Mouse (Mus musculus) embryonic facial prominence, embryonic 14.5 days (tissue): Measurements from ENCODE around the gene Slc16a14. TPM values are rescaled to one million over a fixed set of nuclear protein-coding genes. Genes with fewer than 3 reads are reported as not detected.
"Not testable (repeated sequence)": the region's sequence is repeated elsewhere in the genome, so short reads cannot be mapped to it uniquely, and the experiment has no call there.

Source experiments
- ATAC-seq: fragments of 200-750 bp; cut with Nextera tagmentation; 2 replicates; pipeline ENCODE4 v1.8.0; 2017; ENCODE audit warnings: low read depth, moderate number of reproducible peaks, moderate TSS enrichment
- DNase-seq: peaks from one replicate; pipeline ENCODE4 v3.0.0-alpha.2; 2015; ENCODE audit warnings: low spot score
- H3K27ac ChIP-seq: fragments of 300-500 bp; sonication (generic); replicated peaks from 2 replicates; pipeline ENCODE4 v1.5.1; 2014; ENCODE audit warnings: low read depth, mild to moderate bottlenecking, low read length, moderate library complexity
- H3K27me3 ChIP-seq: fragments of 300-500 bp; sonication (generic); replicated peaks from 2 replicates; pipeline ENCODE4 v1.6.1; 2014; ENCODE audit warnings: low read length; ENCODE audit not compliant: control insufficient read depth, insufficient read depth
- H3K36me3 ChIP-seq: fragments of 300-500 bp; sonication (generic); 2 replicates; pipeline ENCODE4 v1.6.1; 2014; ENCODE audit warnings: low read length, mixed read lengths; ENCODE audit not compliant: control insufficient read depth, insufficient read depth
- H3K4me1 ChIP-seq: fragments of 300-500 bp; sonication (generic); 2 replicates; pipeline ENCODE4 v1.6.1; 2014; ENCODE audit warnings: antibody characterized with exemption, low read length; ENCODE audit not compliant: control insufficient read depth, insufficient read depth
- H3K4me2 ChIP-seq: fragments of 300-500 bp; sonication (generic); 2 replicates; pipeline ENCODE4 v1.6.1; 2014; ENCODE audit warnings: low read depth, mild to moderate bottlenecking, low read length, moderate library complexity, mixed read lengths
- H3K4me3 ChIP-seq: fragments of 300-500 bp; sonication (generic); 2 replicates; pipeline ENCODE4 v1.5.1; 2014; ENCODE audit warnings: low read depth, mild to moderate bottlenecking, low read length
- H3K9ac ChIP-seq: fragments of 300-500 bp; sonication (generic); 2 replicates; pipeline ENCODE4 v1.6.1; 2014; ENCODE audit warnings: low read depth, mild to moderate bottlenecking, low read length, moderate library complexity, mixed read lengths
- H3K9me3 ChIP-seq: fragments of 300-500 bp; sonication (generic); 2 replicates; pipeline ENCODE4 v1.6.1; 2016; ENCODE audit warnings: low read length; ENCODE audit not compliant: control insufficient read depth
- WGBS: fragments of 180-500 bp; shearing (Covaris S2); extraction: QIAGEN DNeasy Blood & Tissue Kit; methylation state at CpG from one replicate; pipeline ENCODE4 v1.1.7; 2014; 5-methylcytosine and 5-hydroxymethylcytosine counted together
- polyA plus RNA-seq: library from polyadenylated mRNA; unstranded; fragments of >200 nt; fragmentation: Nextera tagmentation; extraction: Ambion mirVana; gene quantifications from 2 replicates; pipeline ENCODE4 v1.2.1, GENCODE M21; 2014

Gene Slc16a14
- 0.38 and 0.45 TPM in 2 replicates for polyA plus RNA-seq

DNA sequence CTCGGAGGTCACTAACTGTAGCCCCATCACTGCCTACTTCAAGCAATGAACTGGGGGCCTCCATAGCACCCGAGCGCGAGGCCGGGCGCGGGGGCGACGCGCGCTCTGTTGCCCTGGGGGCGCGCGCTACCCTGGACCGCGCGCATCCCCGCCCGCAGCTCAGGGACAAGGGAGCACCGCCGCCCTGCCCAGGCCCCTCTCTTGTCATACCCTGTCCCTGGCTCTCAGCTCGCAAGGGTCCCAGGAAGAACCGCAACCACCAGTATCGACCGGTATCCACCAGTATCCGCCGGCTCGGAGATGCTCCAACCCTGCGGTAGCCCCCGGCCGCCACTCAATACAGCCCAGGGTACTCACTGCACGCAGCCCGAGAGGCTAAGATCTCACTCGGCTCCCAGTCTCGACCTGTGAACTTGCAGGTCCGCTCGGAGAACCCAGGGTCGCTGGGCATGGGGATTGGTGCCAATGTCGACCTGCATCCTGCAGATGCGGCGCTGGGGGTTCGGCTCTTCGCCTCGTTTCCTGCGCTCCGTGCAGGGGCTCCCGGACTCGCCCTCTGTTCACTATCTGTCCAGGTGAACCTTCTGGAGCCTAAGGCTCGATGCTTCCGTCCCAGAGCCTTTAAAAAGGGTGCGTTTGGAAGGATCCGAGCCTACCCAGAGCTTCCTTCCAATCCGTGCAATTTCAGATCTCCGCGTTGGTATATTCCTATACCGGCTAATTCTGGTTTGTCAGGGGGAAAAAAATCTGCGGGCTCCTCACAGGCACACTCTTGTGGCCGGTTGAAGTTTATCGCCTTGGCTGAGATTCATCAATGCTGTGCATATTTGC is at the start of gene Slc16a14:
Gene Slc16a14, minus strand, starts transcription at position 632 of the 831 bp plus-strand sequence.
- H3K4me3 ChIP-seq, result peak within 1 kb of the TSS; percentile 53
- H3K27me3 ChIP-seq, result peaks cover 21% of the 10 kb centered on the region
- no peaks in the 10 kb centered on the region for H3K36me3 ChIP-seq
- peak within 1 kb of the TSS; percentile 88 for H3K4me2 ChIP-seq
- ATAC-seq (peak; percentile 81), DNase-seq (peak; percentile 84)
- under 1% methylated on average over 33 of the region's 59 CpGs for WGBS
- H3K9ac ChIP-seq, result peak within 1 kb of the TSS; percentile 64
- no peaks in the 10 kb centered on the region for H3K9me3 ChIP-seq
- H3K4me1 ChIP-seq, result no peaks in the 10 kb centered on the region
- H3K27ac ChIP-seq, result no peak within 1 kb of the TSS

- H3K4me3 ChIP-seq, ATAC-seq, H3K4me1 ChIP-seq, H3K4me2 ChIP-seq, H3K27ac ChIP-seq, H3K27me3 ChIP-seq, H3K9ac ChIP-seq, H3K9me3 ChIP-seq, DNase-seq, H3K36me3 ChIP-seq: not testable (repeated sequence)
- WGBS, result 2% methylated on average over 12 of the region's 12 CpGs
These were observed 26.8 kb upstream of the Slc16a14 start for GRCm38 (mm10) chr1:84961779-84962178.

DNA sequence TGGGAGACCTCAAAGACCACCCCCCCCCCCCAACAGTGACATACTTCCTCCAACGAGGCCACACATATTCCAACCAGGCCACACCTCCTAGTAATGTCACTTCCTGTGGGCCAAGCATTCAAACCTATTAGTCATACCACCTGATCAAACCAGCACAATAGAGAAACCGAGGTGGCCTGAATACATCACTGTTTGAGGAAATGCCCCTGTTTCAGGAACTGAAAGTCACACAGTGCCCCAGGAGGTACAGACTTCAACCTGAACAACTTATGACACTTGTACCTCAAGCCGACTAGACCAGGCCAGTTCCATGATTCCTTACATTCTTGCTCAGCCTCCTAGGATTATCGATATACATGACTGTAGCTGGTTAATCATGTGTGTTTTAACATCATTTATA is 22.8 kb upstream of the Slc16a14 start:
- not testable (repeated sequence) for H3K4me1 ChIP-seq, H3K27me3 ChIP-seq
- WGBS, result 71% methylated on average over 4 of the region's 4 CpGs

DNA sequence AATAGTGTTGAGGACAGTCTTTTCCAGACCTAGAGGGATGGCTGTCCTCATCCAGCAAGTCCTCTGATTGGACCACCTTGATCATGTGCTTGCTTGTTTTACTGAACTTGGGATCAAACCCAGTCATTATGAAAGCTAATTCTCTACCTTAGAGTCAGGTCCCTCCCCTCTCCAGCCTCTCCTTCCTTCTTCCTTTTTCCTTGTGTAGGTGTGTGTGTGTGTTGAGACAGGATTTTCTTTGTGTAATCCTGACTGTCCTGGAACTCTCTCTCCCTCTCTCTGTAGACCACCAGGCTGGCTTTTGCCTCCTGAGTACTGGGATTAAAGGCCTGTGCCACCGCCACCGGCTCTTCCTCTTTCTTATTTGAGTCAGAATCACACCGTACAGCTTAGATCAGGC is 21.8 kb upstream of the Slc16a14 start:
- WGBS, result 84% methylated on average over 3 of the region's 3 CpGs

More for the DNA sequence above, 22.8 kb upstream of the Slc16a14 start:
- not testable (repeated sequence) for ATAC-seq, H3K9ac ChIP-seq, DNase-seq, H3K27ac ChIP-seq, H3K4me3 ChIP-seq, H3K4me2 ChIP-seq, H3K9me3 ChIP-seq, H3K36me3 ChIP-seq

GRCm38 (mm10) chr1:84952456-84953181 is 17.7 kb upstream of the Slc16a14 start:
- Histone ChIP-seq H3K36me3 (no peaks in the 10 kb centered on the region), H3K9me3 (no peaks in the 10 kb centered on the region), H3K4me1 (no peaks in the 10 kb centered on the region), H3K27me3 (no peaks in the 10 kb centered on the region), H3K4me3 (no peak overlapping the region), H3K27ac (no peak overlapping the region), H3K4me2 (no peak overlapping the region), H3K9ac (no peak overlapping the region)
- DNase-seq, result no peak
- WGBS, result 72% methylated on average over 10 of the region's 10 CpGs
- no peak for ATAC-seq

More for the DNA sequence above, 21.8 kb upstream of the Slc16a14 start:
- H3K4me2 ChIP-seq, H3K27me3 ChIP-seq, ATAC-seq, H3K4me1 ChIP-seq, H3K9ac ChIP-seq, H3K9me3 ChIP-seq, H3K4me3 ChIP-seq, DNase-seq, H3K27ac ChIP-seq, H3K36me3 ChIP-seq: not testable (repeated sequence)

DNA sequence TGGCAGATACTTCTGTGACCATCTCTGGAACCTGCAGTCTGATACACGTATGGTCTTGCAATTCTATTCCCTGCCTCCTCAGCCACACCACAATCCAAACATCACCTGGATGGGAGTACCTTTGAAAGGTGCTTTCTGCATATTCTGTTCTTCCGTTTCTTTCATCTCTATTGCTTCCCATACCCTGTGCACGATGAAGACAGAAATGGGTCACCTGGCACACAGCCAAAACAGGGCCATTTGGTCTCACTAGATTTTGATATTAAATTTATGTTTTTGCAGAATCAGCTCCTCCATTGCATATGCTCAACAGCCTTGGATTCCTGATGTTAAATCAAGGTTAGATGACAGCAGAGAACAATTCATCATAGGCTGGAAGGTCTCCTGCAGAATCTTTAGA is 16.6 kb upstream of the Slc16a14 start:
- H3K4me1 ChIP-seq, result no peaks in the 10 kb centered on the region
- DNase-seq (no peak), ATAC-seq (no peak)
- no peak overlapping the region for H3K9ac ChIP-seq
- no peak overlapping the region for H3K27ac ChIP-seq
- H3K4me2 ChIP-seq, result no peak overlapping the region
- 83% methylated on average over 3 of the region's 3 CpGs for WGBS
- no peaks in the 10 kb centered on the region for H3K36me3 ChIP-seq
- no peak overlapping the region for H3K4me3 ChIP-seq
- no peaks in the 10 kb centered on the region for H3K9me3 ChIP-seq
- H3K27me3 ChIP-seq, result no peaks in the 10 kb centered on the region

DNA sequence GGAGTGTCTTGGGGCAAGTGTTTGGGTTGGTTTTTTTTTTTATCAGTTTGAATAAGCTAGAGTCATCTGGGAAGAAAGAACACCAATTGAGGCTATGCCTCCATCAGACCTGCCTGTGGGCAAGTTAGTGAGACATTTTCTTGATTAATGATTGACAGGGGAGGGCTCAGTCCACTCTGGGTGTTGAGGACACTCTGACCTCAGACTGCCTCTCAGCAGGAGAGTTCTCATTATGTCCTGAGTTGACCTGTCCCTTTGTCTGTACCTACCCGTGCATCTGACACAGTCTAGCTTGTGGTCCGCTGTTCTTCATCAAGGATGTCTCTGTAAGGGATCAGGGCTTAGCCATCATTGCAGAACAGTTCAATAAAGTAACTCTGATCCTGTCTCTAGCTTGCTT is 12.5 kb upstream of the Slc16a14 start:
- ATAC-seq, result no peak
- no peak overlapping the region for H3K4me3 ChIP-seq
- H3K27ac ChIP-seq, result no peak overlapping the region
- no peaks in the 10 kb centered on the region for H3K4me1 ChIP-seq
- H3K9ac ChIP-seq, result no peak overlapping the region
- H3K36me3 ChIP-seq, result no peaks in the 10 kb centered on the region
- no peaks in the 10 kb centered on the region for H3K27me3 ChIP-seq
- no peak for DNase-seq
- H3K9me3 ChIP-seq, result no peaks in the 10 kb centered on the region
- WGBS, result 79% methylated on average over 2 of the region's 2 CpGs
- no peak overlapping the region for H3K4me2 ChIP-seq

DNA sequence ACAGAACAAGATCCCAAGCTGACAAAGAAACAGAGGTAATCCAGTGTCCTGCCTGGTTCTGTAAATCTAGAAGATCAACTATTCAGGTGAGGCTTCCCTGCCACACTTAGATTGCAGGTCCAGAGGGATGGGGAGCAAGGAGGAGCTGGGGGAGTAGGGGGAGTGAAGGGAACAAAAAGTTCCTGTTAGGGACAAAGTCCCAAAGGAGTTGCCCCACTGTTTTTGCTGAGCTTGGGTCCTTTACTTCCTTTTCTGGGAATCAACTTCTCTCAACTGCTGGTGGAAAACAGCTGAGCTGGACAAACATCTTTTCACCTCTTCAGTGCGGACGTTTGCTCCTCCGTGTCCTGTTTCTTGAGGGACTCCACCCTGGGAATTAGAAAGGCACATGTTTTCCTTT is 11.0 kb upstream of the Slc16a14 start:
- Histone ChIP-seq H3K27me3 (no peaks in the 10 kb centered on the region), H3K9ac (no peak overlapping the region), H3K9me3 (no peaks in the 10 kb centered on the region), H3K4me3 (no peak overlapping the region), H3K4me1 (no peaks in the 10 kb centered on the region), H3K27ac (no peak overlapping the region), H3K4me2 (no peak overlapping the region), H3K36me3 (no peaks in the 10 kb centered on the region)
- ATAC-seq, result no peak
- 74% methylated on average over 3 of the region's 3 CpGs for WGBS
- DNase-seq, result no peak
